9 mouse cellular contexts compared by ENCODE assay signal in genomic region chr3:142318147-142318546, GRCm38 (mm10).
DNase-seq lines count a peak whose midpoint lies in the region; ATAC-seq and TF ChIP-seq lines count a peak whose summit lies in the region.
"Had no signal": no experiment of that assay in that cellular context is flagged by ENCODE, and none has a peak within 500 bp of the region (broad histone marks: within the 10 kb centered on the region; RNA-seq: fewer than 3 reads in every experiment).

No protein-coding gene starts in this region.

- 76% methylated on average over 2 of the region's 2 CpGs for WGBS in liver, embryonic 11.5 days
- 27% methylated on average over 2 of the region's 2 CpGs for WGBS in embryonic facial prominence, embryonic 13.5 days
- WGBS in heart, adult 2 months: 8% methylated on average over 2 of the region's 2 CpGs
- 52% methylated on average over 2 of the region's 2 CpGs for WGBS in limb, embryonic 13.5 days
- 0% methylated on average over 2 of the region's 2 CpGs for WGBS in neural tube, embryonic 14.5 days

- H3K27me3 ChIP-seq in liver, embryonic 11.5 days (replicated peaks; ENCODE audit: control insufficient read depth, insufficient read depth, low read length): no peaks in the 10 kb centered on the region
- no peaks in the 10 kb centered on the region for H3K27me3 ChIP-seq in embryonic facial prominence, embryonic 13.5 days
- no peaks in the 10 kb centered on the region for H3K27me3 ChIP-seq in heart, adult 2 months (ENCODE audit: control insufficient read depth, insufficient read depth, low read length)
- H3K27me3 ChIP-seq in limb, embryonic 13.5 days: no peaks in the 10 kb centered on the region
- H3K27me3 ChIP-seq in neural tube, embryonic 14.5 days (ENCODE audit: control insufficient read depth, insufficient read depth, low read length): no peaks in the 10 kb centered on the region
- H3K27me3 ChIP-seq: CH12.LX had no signal

- intact Hi-C loops in heart, adult 2 months (cut with DNase I): no loop called here

- TF ChIP-seq EP300 in heart, adult 2 months (IDR thresholded peaks at IDR 0.05; ENCODE audit: insufficient read depth, low read depth, low read length): 0 out of 2 replicates have a peak, but pooled peaks have one; percentile 35

- no peak overlapping the region for H3K9ac ChIP-seq in liver, embryonic 11.5 days (ENCODE audit: low read depth, low read length)
- H3K9ac ChIP-seq in embryonic facial prominence, embryonic 13.5 days: no peak overlapping the region
- no peak overlapping the region for H3K9ac ChIP-seq in heart, adult 2 months (ENCODE audit: low read depth, low read length)
- H3K9ac ChIP-seq in limb, embryonic 13.5 days: no peak overlapping the region
- H3K9ac ChIP-seq in neural tube, embryonic 14.5 days (replicated peaks; ENCODE audit: low read depth, low read length): no peak overlapping the region

- H3K9me3 ChIP-seq in liver, embryonic 11.5 days (ENCODE audit: control insufficient read depth, low read length): no peaks in the 10 kb centered on the region
- H3K9me3 ChIP-seq in embryonic facial prominence, embryonic 13.5 days: no peaks in the 10 kb centered on the region
- H3K9me3 ChIP-seq in limb, embryonic 13.5 days: no peaks in the 10 kb centered on the region
- no peaks in the 10 kb centered on the region for H3K9me3 ChIP-seq in neural tube, embryonic 14.5 days (ENCODE audit: control insufficient read depth, low read length)

- no peak for ATAC-seq in liver, embryonic 11.5 days (replicated peaks; ENCODE audit: low FRiP score)
- ATAC-seq in embryonic facial prominence, embryonic 13.5 days (ENCODE audit: insufficient number of reproducible peaks, insufficient read depth, low FRiP score, low TSS enrichment, low read depth): 0 out of 2 replicates have a peak, but pooled peaks have one; percentile 67
- ATAC-seq in limb, embryonic 13.5 days (ENCODE audit: low FRiP score, low read depth): peak; percentile 44; the same call in 1 of the 2 replicates
- ATAC-seq in neural tube, embryonic 14.5 days (ENCODE audit: low read depth): peak; percentile 87
- no peak for ATAC-seq in granulocyte monocyte progenitor cell, adult 5-6 weeks (replicated peaks; ENCODE audit: poor library complexity, severe bottlenecking)

- H3K4me1 ChIP-seq in liver, embryonic 11.5 days (replicated peaks; ENCODE audit: control insufficient read depth, insufficient read depth, low read length): no peaks in the 10 kb centered on the region
- peaks cover 3% of the 10 kb centered on the region for H3K4me1 ChIP-seq in embryonic facial prominence, embryonic 13.5 days
- peaks cover 16% of the 10 kb centered on the region for H3K4me1 ChIP-seq in heart, adult 2 months (ENCODE audit: control insufficient read depth, insufficient read depth, low read length)
- H3K4me1 ChIP-seq in limb, embryonic 13.5 days: peaks cover 3% of the 10 kb centered on the region
- no peaks in the 10 kb centered on the region for H3K4me1 ChIP-seq in neural tube, embryonic 14.5 days (ENCODE audit: control insufficient read depth, insufficient read depth, low read length)

- peak; percentile 18 for DNase-seq in liver
- no peak for DNase-seq in liver, embryonic 11.5 days (ENCODE audit: low spot score)
- peak; percentile 77 to 83 for DNase-seq in heart, adult 2 months
- peak; percentile 39 for DNase-seq in kidney, adult 18-20 months

- no peak overlapping the region for H3K4me3 ChIP-seq in liver, embryonic 11.5 days (ENCODE audit: low read depth, low read length)
- no peak overlapping the region for H3K4me3 ChIP-seq in embryonic facial prominence, embryonic 13.5 days
- no peak overlapping the region for H3K4me3 ChIP-seq in heart, adult 2 months
- H3K4me3 ChIP-seq in limb, embryonic 13.5 days: no peak overlapping the region
- H3K4me3 ChIP-seq in neural tube, embryonic 14.5 days (ENCODE audit: low read depth, low read length): no peak overlapping the region

- H3K4me2 ChIP-seq in liver, embryonic 11.5 days: no peak overlapping the region
- H3K4me2 ChIP-seq in embryonic facial prominence, embryonic 13.5 days: no peak overlapping the region
- no peak overlapping the region for H3K4me2 ChIP-seq in limb, embryonic 13.5 days (replicated peaks)
- no peak overlapping the region for H3K4me2 ChIP-seq in neural tube, embryonic 14.5 days (ENCODE audit: low read depth, low read length)

- no peaks in the 10 kb centered on the region for H3K36me3 ChIP-seq in liver, embryonic 11.5 days (ENCODE audit: control insufficient read depth, insufficient read depth, low read length)
- no peaks in the 10 kb centered on the region for H3K36me3 ChIP-seq in embryonic facial prominence, embryonic 13.5 days
- peaks cover 41% of the 10 kb centered on the region for H3K36me3 ChIP-seq in heart, adult 2 months (ENCODE audit: control insufficient read depth, insufficient read depth, low read length)
- H3K36me3 ChIP-seq in limb, embryonic 13.5 days: no peaks in the 10 kb centered on the region
- H3K36me3 ChIP-seq in neural tube, embryonic 14.5 days (ENCODE audit: control insufficient read depth, insufficient read depth, low read length): no peaks in the 10 kb centered on the region

- H3K79me2 ChIP-seq in heart, adult 2 months (replicated peaks; ENCODE audit: control insufficient read depth, insufficient read depth, low read length): peaks cover 2% of the 10 kb centered on the region

- no peak for TF ChIP-seq POLR2A in heart, adult 2 months (IDR thresholded peaks at IDR 0.05; ENCODE audit: insufficient read depth, low read depth, low read length)

- no peak overlapping the region for H3K27ac ChIP-seq in liver, embryonic 11.5 days (ENCODE audit: low read depth, low read length)
- peak overlapping the region; percentile 49; the same call in 1 of the 2 replicates for H3K27ac ChIP-seq in embryonic facial prominence, embryonic 13.5 days
- H3K27ac ChIP-seq in heart, adult 2 months: peak overlapping the region; percentile 45
- H3K27ac ChIP-seq in limb, embryonic 13.5 days: no peak overlapping the region; the same call in 1 of the 2 replicates
- no peak overlapping the region for H3K27ac ChIP-seq in neural tube, embryonic 14.5 days (ENCODE audit: low read depth, low read length)

- no peak for TF ChIP-seq CTCF in heart, adult 2 months (IDR thresholded peaks at IDR 0.05)

Comparison
In these comparisons a context has a peak if more than half of its experiments do, and no peak if none do; other contexts are left out.
1. ATAC-seq: peak in embryonic facial prominence, embryonic 13.5 days (single experiment), limb, embryonic 13.5 days (single experiment) and neural tube, embryonic 14.5 days (single experiment); none in liver, embryonic 11.5 days (single experiment) and granulocyte monocyte progenitor cell, adult 5-6 weeks (single experiment).
2. H3K27ac ChIP-seq: peak in embryonic facial prominence, embryonic 13.5 days (single experiment) and heart, adult 2 months (single experiment); none in liver, embryonic 11.5 days (single experiment), limb, embryonic 13.5 days (single experiment) and neural tube, embryonic 14.5 days (single experiment).